Mouse (Mus musculus): ENCODE data around the gene Gna11.
A peak's percentile ranks its signal among the peaks of the same experiment; 100 is the strongest.

The Gna11 gene

DNA sequence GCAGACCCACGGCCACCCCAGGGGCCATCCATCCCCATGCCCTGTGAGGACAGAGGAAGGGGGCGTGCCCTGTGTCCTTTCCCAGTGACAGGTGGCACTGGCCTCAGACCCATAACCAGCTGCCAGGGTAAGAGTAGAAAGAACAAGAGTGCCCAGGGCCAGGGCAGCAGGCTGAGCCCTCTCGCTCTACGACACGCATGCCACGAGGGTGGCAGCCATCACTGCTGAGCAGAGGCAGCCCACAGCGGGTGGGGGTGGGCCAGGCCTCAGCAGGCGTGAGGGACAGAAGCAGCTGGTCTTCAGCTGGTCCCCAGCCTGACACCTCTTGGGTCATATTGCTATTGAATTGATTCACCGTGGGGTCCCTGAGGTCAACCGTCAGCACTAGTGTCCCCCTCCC, 58.5 kb downstream of the Gna11 start:
- DNase-seq (ENCODE audit: low spot score in 2 of 2): no peak

DNA sequence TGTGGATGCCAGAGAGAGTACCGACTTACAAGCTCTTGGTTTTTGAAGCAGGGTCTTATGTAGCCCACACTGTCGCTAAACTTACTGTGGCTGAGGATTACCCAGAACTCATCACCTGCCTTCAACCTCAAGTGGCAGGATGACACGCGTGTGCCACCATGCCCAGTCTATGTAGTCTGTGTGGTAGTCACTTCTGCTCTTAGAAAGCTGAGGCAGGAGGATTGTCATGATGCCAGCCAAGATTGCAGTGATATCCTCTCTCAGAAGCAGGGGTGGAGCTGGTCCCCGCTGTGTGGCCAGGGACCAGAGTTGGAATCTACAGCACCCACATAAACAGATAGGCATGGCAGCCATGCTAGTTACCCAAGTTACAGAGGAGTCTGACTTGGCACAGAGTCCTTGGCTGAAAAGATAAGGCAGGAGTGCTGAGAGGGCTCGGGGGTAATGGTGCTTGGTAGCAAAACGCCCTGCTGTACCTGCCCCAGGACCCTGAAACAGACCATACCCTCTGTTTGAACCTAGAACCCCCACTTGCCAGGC, 59.4 kb downstream of the Gna11 start:
- no peak for DNase-seq (ENCODE audit: low spot score in 2 of 2)

GRCm38 (mm10) chr10:81485060-81485449, 59.9 kb downstream of the Gna11 start:
- no peak for DNase-seq (ENCODE audit: low spot score in 2 of 2)

- DNase-seq (ENCODE audit: low spot score in 2 of 2): peak in 1 of 2 experiments; percentile 56
These were observed 60.4 kb downstream of the Gna11 start for GRCm38 (mm10) chr10:81484441-81485059.

GRCm38 (mm10) chr10:81483983-81484382, 61.0 kb downstream of the Gna11 start:
- no peak for DNase-seq (ENCODE audit: low spot score in 2 of 2)

- peak in 1 of 2 experiments; percentile 62 for DNase-seq (ENCODE audit: low spot score in 2 of 2)
These were observed 62.5 kb downstream of the Gna11 start, which contains the start of gene Celf5 for GRCm38 (mm10) chr10:81482533-81482889. TSS of gene Celf5 (minus strand) at chr10:81482709.

DNA sequence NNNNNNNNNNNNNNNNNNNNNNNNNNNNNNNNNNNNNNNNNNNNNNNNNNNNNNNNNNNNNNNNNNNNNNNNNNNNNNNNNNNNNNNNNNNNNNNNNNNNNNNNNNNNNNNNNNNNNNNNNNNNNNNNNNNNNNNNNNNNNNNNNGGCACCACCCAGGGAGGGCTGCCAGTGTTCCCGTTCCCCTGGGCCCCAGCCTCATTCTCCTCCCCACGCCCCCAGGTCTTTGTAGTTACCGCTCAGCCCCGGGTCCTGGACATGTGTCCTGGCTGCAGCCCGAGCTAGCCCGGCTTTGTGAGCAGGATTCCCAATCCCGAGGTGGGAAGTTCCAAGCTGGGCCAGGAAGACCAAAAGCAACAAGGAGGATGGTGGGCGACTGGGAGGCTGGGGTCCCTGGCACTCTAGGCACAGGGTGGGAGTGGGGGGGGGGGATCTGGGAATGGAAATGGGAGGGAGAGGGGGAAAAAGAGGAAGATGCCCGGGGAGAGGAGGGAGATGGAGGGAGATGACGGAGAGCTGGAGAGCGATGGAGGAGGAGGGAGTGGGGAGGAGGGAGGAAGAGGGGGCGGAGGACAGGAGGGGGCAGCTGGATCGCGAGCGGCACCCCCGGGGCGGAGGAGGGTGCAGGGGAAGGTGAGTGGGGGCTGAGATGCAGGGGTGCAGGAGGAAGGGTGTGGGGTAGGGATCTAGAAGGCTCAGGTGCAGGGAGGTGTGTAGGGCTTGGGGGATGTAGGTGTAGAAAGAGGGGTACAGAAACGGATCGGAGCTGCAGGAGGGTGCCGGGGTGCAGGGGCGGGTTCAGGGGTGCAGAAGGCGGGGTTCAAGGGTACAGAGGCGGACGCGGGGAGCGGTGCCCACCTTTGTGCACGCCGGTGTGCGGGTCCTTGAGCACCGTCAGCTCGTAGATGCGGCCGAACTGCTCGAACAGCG, 63.1 kb downstream of the Gna11 start:
- DNase-seq (ENCODE audit: low spot score in 2 of 2): no peak
